ENCODE assay signal across 1 mouse cellular context in the genomic region with DNA sequence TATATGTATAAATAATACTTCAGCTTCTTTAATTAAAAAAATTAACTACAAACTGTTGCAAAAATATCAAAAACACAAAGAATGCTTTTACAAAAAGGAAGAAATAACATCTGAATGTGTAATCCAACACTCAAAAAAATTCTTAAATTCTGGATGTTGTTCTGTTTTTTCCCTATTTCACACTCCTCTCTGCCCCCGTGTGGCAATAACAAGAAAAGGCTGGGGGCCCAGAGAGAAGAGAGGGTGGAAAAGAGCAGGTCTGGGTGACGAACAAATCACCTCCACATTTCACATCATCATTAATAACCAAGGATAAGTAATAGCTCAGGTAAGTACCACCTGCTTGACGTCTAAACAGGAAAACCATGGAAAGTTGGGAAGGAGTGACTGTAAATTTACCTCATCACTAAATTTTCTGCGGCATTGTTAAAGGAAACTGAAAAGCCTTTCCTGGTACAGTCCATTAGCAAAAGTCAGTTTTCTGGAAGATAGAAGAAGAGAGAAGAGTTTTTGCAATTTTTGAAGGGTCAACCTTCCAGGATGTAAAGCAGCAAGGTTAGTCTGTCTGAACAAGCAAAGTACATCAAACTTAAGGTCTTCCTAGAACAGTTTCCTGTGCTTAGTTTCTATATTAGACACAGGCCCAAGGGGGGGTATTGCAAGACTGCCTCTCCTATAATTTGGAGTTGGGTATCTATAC.
TF ChIP-seq lines count a peak whose summit lies in the region.

No protein-coding gene starts in this region.

TF ChIP-seq in CH12.LX, 34 proteins besides CTCF, POLR2A, EP300 and RAD21 (continued from another document):
- TF ChIP-seq ZNF384 (IDR thresholded peaks at IDR 0.05; ENCODE audit: low read depth, low read length) = peak; percentile 37; the same call in 1 of the 2 replicates
- TF ChIP-seq JUN (IDR thresholded peaks at IDR 0.05; ENCODE audit: insufficient read depth, low read depth, low read length) = no peak
- TF ChIP-seq POLR2AphosphoS2 (IDR thresholded peaks at IDR 0.05; ENCODE audit: low read depth, low read length) = no peak
- no peak for TF ChIP-seq NRF1 (IDR thresholded peaks at IDR 0.05; ENCODE audit: low read depth, low read length)
- TF ChIP-seq NELFE (IDR thresholded peaks at IDR 0.05; ENCODE audit: low read depth, low read length) = no peak
- TF ChIP-seq SMC3 (IDR thresholded peaks at IDR 0.05; ENCODE audit: low read depth, low read length) = peak; percentile 73
TF ChIP-seq in CH12.LX: peak in this region for 6.
